Mouse (Mus musculus): ENCODE results near the gene Hpse2. TPM values are rescaled to one million over a fixed set of nuclear protein-coding genes. Genes with fewer than 3 reads are reported as not detected.

Gene Hpse2
- polyA plus RNA-seq, 1 experiment, result 0.77 TPM

GRCm38 (mm10) chr19:43087216-43087615 is 300.9 kb downstream of the Hpse2 start:
- Histone ChIP-seq H3K4me3 (replicated peaks; ENCODE audit: extremely low read depth, low read depth, low read length) (no peak overlapping the region), H3K4me1 (ENCODE audit: control insufficient read depth, insufficient read depth, low read length) (no peaks in the 10 kb centered on the region)
- DNase-seq, result no peak
- 86% methylated on average over 3 of the region's 3 CpGs for WGBS
- TF ChIP-seq POLR2A (IDR thresholded peaks at IDR 0.05; ENCODE audit: borderline replicate concordance, extremely low read depth, low read depth, low read length), result no peak
- no peak for TF ChIP-seq CTCF (IDR thresholded peaks at IDR 0.05; ENCODE audit: insufficient read depth, low read length)

GRCm38 (mm10) chr19:43064155-43064554 is 324.0 kb downstream of the Hpse2 start:
- no peak for TF ChIP-seq CTCF (IDR thresholded peaks at IDR 0.05; ENCODE audit: insufficient read depth, low read length)
- no peak for TF ChIP-seq POLR2A (IDR thresholded peaks at IDR 0.05; ENCODE audit: borderline replicate concordance, extremely low read depth, low read depth, low read length)
- H3K4me1 ChIP-seq (ENCODE audit: control insufficient read depth, insufficient read depth, low read length), result peaks cover 6% of the 10 kb centered on the region; the same call in 1 of the 2 replicates
- DNase-seq, result no peak

GRCm38 (mm10) chr19:43044506-43044905 is 343.6 kb downstream of the Hpse2 start:
- no peak for TF ChIP-seq CTCF (IDR thresholded peaks at IDR 0.05; ENCODE audit: insufficient read depth, low read length)
- no peak for TF ChIP-seq POLR2A (IDR thresholded peaks at IDR 0.05; ENCODE audit: borderline replicate concordance, extremely low read depth, low read depth, low read length)
- no peak for DNase-seq
- WGBS, result 38% methylated on average over 4 of the region's 4 CpGs
- H3K4me1 ChIP-seq (ENCODE audit: control insufficient read depth, insufficient read depth, low read length), result no peaks in the 10 kb centered on the region
- no peak overlapping the region for H3K4me3 ChIP-seq (replicated peaks; ENCODE audit: extremely low read depth, low read depth, low read length)

More at GRCm38 (mm10) chr19:43064155-43064554, 324.0 kb downstream of the Hpse2 start:
- 50% methylated on average over 2 of the region's 2 CpGs for WGBS
- no peak overlapping the region for H3K4me3 ChIP-seq (replicated peaks; ENCODE audit: extremely low read depth, low read depth, low read length)

GRCm38 (mm10) chr19:43042721-43043120 is 345.4 kb downstream of the Hpse2 start:
- Histone ChIP-seq H3K4me1 (ENCODE audit: control insufficient read depth, insufficient read depth, low read length) (no peaks in the 10 kb centered on the region), H3K4me3 (replicated peaks; ENCODE audit: extremely low read depth, low read depth, low read length) (no peak overlapping the region)
- no peak for TF ChIP-seq CTCF (IDR thresholded peaks at IDR 0.05; ENCODE audit: insufficient read depth, low read length)
- TF ChIP-seq POLR2A (IDR thresholded peaks at IDR 0.05; ENCODE audit: borderline replicate concordance, extremely low read depth, low read depth, low read length), result no peak
- DNase-seq, result no peak
- 90% methylated on average over 2 of the region's 2 CpGs for WGBS

DNA sequence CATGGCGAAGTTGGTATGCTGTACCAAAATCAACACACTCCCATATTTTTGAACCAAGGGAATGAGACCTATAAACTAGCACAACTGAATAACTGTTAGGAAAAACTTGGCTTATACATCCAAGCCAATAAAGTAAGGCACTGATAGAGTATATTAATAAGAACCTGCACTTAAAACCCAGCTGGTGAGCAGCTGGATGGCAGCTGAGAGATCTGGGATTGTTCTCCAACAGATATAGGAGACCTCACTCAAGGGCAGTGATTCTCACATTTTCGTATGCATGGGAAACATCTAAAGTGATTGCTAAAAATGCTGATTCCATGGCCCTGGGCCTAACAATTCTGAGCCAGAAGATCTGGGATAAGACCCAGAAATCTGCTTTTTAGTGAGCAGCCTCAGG is 345.9 kb downstream of the Hpse2 start:
- no peak for DNase-seq
- TF ChIP-seq POLR2A (IDR thresholded peaks at IDR 0.05; ENCODE audit: borderline replicate concordance, extremely low read depth, low read depth, low read length), result no peak
- no peak for TF ChIP-seq CTCF (IDR thresholded peaks at IDR 0.05; ENCODE audit: insufficient read depth, low read length)
- Histone ChIP-seq H3K4me1 (ENCODE audit: control insufficient read depth, insufficient read depth, low read length) (no peaks in the 10 kb centered on the region), H3K4me3 (replicated peaks; ENCODE audit: extremely low read depth, low read depth, low read length) (no peak overlapping the region)
- WGBS, result 79% methylated on average over 2 of the region's 2 CpGs

GRCm38 (mm10) chr19:43036381-43036780 is 351.8 kb downstream of the Hpse2 start:
- no peak overlapping the region for H3K4me3 ChIP-seq (replicated peaks; ENCODE audit: extremely low read depth, low read depth, low read length)
- TF ChIP-seq POLR2A (IDR thresholded peaks at IDR 0.05; ENCODE audit: borderline replicate concordance, extremely low read depth, low read depth, low read length) (no peak), CTCF (IDR thresholded peaks at IDR 0.05; ENCODE audit: insufficient read depth, low read length) (no peak)
- no peak for DNase-seq
- no peaks in the 10 kb centered on the region for H3K4me1 ChIP-seq (ENCODE audit: control insufficient read depth, insufficient read depth, low read length)
- 72% methylated on average over 4 of the region's 4 CpGs for WGBS

GRCm38 (mm10) chr19:43027305-43027704 is 360.9 kb downstream of the Hpse2 start:
- TF ChIP-seq POLR2A (IDR thresholded peaks at IDR 0.05; ENCODE audit: borderline replicate concordance, extremely low read depth, low read depth, low read length), result no peak
- TF ChIP-seq CTCF (IDR thresholded peaks at IDR 0.05; ENCODE audit: insufficient read depth, low read length), result peak; percentile 47
- Histone ChIP-seq H3K4me3 (replicated peaks; ENCODE audit: extremely low read depth, low read depth, low read length) (no peak overlapping the region), H3K4me1 (ENCODE audit: control insufficient read depth, insufficient read depth, low read length) (no peaks in the 10 kb centered on the region)
- peak; percentile 28 for DNase-seq
- 22% methylated on average over 4 of the region's 4 CpGs for WGBS

DNA sequence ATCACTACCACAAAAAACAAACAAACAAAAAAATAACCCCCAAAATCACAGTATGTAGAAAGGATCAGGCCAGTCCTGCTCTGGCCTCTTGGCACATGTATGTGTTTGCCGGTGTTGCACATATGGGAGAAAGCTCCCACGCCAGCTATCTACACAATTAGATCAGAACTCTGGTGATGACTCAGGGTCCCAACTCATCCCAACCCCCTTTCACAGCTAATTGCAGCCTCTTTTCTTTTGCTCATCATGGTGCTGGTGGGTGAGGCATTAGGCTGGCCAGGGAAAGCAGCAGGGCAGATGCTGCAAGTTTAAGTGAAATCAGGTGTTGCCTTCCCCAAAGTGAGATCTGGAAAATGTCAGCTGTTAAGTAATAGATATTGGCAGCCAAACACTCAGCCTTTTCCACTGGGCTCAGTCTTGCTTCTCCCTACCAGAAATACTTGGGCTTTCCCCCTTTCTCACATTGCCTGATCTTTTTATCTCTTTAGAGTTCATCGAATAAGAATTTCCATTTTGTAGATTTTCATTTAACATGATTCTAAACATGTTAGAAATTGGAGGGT is 365.5 kb downstream of the Hpse2 start:
- no peak for TF ChIP-seq POLR2A (IDR thresholded peaks at IDR 0.05; ENCODE audit: borderline replicate concordance, extremely low read depth, low read depth, low read length)
- no peak for TF ChIP-seq CTCF (IDR thresholded peaks at IDR 0.05; ENCODE audit: insufficient read depth, low read length)
- WGBS, result 82% methylated on average over 3 of the region's 3 CpGs
- DNase-seq, result no peak
- H3K4me1 ChIP-seq (ENCODE audit: control insufficient read depth, insufficient read depth, low read length), result no peaks in the 10 kb centered on the region
- no peak overlapping the region for H3K4me3 ChIP-seq (replicated peaks; ENCODE audit: extremely low read depth, low read depth, low read length)

- TF ChIP-seq CTCF (IDR thresholded peaks at IDR 0.05; ENCODE audit: insufficient read depth, low read length) (no peak), POLR2A (IDR thresholded peaks at IDR 0.05; ENCODE audit: borderline replicate concordance, extremely low read depth, low read depth, low read length) (no peak)
- no peak for DNase-seq
- no peak overlapping the region for H3K4me3 ChIP-seq (replicated peaks; ENCODE audit: extremely low read depth, low read depth, low read length)
- no peaks in the 10 kb centered on the region for H3K4me1 ChIP-seq (ENCODE audit: control insufficient read depth, insufficient read depth, low read length)
- WGBS, result 82% methylated on average over 5 of the region's 5 CpGs
Measured at GRCm38 (mm10) chr19:43018792-43019191, 369.4 kb downstream of the Hpse2 start.

DNA sequence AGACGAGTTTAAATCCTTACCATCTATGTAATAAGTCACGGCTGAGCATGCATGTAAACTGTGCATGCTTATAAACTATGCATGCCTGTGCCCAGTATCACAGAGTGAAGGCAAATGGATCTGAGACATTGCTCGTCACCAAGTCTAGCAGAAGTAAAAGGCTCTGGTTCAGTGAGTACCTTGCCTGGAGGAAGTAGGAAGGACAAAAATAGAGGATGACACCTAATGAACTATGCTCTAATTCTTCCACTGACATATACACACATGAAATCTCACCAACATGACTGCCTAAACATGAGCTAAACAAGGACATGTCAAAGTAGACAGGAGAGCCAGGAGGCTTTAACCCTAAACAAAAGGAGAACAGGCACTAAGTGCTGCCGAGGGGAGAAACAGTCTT is 391.7 kb downstream of the Hpse2 start:
- no peak overlapping the region for H3K4me3 ChIP-seq (replicated peaks; ENCODE audit: extremely low read depth, low read depth, low read length)
- TF ChIP-seq POLR2A (IDR thresholded peaks at IDR 0.05; ENCODE audit: borderline replicate concordance, extremely low read depth, low read depth, low read length) (no peak), CTCF (IDR thresholded peaks at IDR 0.05; ENCODE audit: insufficient read depth, low read length) (no peak)
- WGBS, result 79% methylated on average over 4 of the region's 4 CpGs

More for the DNA sequence above, 391.7 kb downstream of the Hpse2 start:
- DNase-seq, result no peak
- no peaks in the 10 kb centered on the region for H3K4me1 ChIP-seq (ENCODE audit: control insufficient read depth, insufficient read depth, low read length)
